Mouse (Mus musculus): ENCODE measurements around the gene Lta.
A peak's percentile ranks its signal among the peaks of the same experiment; 100 is the strongest.

DNA sequence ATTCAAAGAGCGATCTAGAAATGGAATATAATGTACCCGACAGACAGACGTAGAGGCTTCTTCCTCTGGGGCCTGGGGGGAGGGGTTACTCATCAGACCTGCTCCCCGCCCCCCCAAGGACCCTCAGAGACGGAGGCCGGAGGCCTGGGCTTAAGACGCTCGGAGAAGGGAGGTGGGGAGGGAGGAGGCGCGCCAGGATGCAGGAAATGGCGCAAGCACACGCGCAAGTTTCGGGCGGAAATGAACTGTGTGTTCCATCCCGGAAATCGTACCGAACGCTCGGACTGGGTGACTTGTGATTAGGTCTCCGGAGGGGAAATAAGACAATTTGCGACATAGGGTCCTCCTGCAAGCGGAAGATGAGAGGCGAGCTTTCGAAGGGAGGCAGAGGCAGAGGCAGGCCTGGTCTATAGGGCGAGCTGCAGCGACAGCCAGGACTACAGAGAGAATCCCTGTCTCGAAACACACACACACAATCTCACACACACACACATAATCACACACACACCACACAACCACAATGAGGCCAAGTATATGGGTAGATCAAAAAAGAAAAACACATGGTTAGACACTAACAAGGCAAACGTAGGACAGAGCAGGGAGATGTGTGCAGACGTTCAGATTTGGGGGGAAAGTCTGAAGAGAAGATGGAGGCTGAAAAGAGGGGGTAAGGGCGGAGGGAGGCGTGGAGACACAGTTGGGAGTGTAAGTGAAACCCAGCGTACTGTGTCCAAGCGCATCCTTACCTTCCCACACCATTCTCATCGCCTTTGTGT lies 30.7 kb upstream of the Lta start, which contains the start of gene Nfkbil1:
- TF ChIP-seq CTCF (conservative IDR thresholded peaks at IDR 0.05; ENCODE audit: insufficient read depth, insufficient read length, low read depth, low read length), result 0 out of 2 replicates have a peak, but pooled peaks have one; percentile 0
- peak; percentile 36 for TF ChIP-seq POLR2A (IDR thresholded peaks at IDR 0.05; ENCODE audit: low read depth, low read length)

All from kidney, adult 2 months (tissue).